Mouse (Mus musculus) forebrain, embryonic 15.5 days (tissue): ENCODE measurements around the gene Zfp710. TPM values are rescaled to one million over a fixed set of nuclear protein-coding genes. Genes with fewer than 3 reads are reported as not detected.

ENCODE experiments used
- ATAC-seq: fragments of 200-750 bp; cut with Nextera tagmentation; replicated peaks from 2 replicates; pipeline ENCODE4 v1.8.0; 2017; ENCODE audit warnings: mild to moderate bottlenecking, moderate TSS enrichment, moderate library complexity
- H3K27ac ChIP-seq: fragments of 300-500 bp; sonication (generic); replicated peaks from 2 replicates; pipeline ENCODE4 v1.5.1; 2015; ENCODE audit warnings: mild to moderate bottlenecking, inconsistent platforms
- H3K27me3 ChIP-seq: fragments of 300-500 bp; sonication (generic); 2 replicates; pipeline ENCODE4 v1.6.1; 2015; ENCODE audit warnings: inconsistent platforms
- H3K36me3 ChIP-seq: fragments of 300-500 bp; sonication (generic); 2 replicates; pipeline ENCODE4 v1.6.1; 2015; ENCODE audit warnings: mild to moderate bottlenecking, inconsistent platforms
- H3K4me1 ChIP-seq: fragments of 300-500 bp; sonication (generic); 2 replicates; pipeline ENCODE4 v1.6.1; 2015; ENCODE audit warnings: inconsistent platforms
- H3K4me2 ChIP-seq: fragments of 300-500 bp; sonication (generic); replicated peaks from 2 replicates; pipeline ENCODE4 v1.6.1; 2015; ENCODE audit warnings: mild to moderate bottlenecking, inconsistent platforms
- H3K4me3 ChIP-seq: fragments of 300-500 bp; sonication (generic); 2 replicates; pipeline ENCODE4 v1.5.1; 2015; ENCODE audit warnings: mild to moderate bottlenecking, inconsistent platforms
- H3K9ac ChIP-seq: fragments of 300-500 bp; sonication (generic); replicated peaks from 2 replicates; pipeline ENCODE4 v1.6.1; 2015; ENCODE audit warnings: mild to moderate bottlenecking, inconsistent platforms
- H3K9me3 ChIP-seq: fragments of 300-500 bp; sonication (generic); 2 replicates; pipeline ENCODE4 v1.6.1; 2016; ENCODE audit warnings: inconsistent platforms
- WGBS: fragments of 180-500 bp; shearing (Covaris S2); methylation state at CpG from one replicate; pipeline ENCODE4 v1.1.7; 2015; ENCODE audit warnings: mixed read lengths; 5-methylcytosine and 5-hydroxymethylcytosine counted together
- polyA plus RNA-seq: library from polyadenylated mRNA; unstranded; fragments of >200 nt; fragmentation: Nextera tagmentation; extraction: Ambion mirVana; gene quantifications from 2 replicates; pipeline ENCODE4 v1.2.1, GENCODE M21; 2015

Gene Zfp710
- polyA plus RNA-seq, 1 experiment from 2014 or later = 21.1 TPM

DNA sequence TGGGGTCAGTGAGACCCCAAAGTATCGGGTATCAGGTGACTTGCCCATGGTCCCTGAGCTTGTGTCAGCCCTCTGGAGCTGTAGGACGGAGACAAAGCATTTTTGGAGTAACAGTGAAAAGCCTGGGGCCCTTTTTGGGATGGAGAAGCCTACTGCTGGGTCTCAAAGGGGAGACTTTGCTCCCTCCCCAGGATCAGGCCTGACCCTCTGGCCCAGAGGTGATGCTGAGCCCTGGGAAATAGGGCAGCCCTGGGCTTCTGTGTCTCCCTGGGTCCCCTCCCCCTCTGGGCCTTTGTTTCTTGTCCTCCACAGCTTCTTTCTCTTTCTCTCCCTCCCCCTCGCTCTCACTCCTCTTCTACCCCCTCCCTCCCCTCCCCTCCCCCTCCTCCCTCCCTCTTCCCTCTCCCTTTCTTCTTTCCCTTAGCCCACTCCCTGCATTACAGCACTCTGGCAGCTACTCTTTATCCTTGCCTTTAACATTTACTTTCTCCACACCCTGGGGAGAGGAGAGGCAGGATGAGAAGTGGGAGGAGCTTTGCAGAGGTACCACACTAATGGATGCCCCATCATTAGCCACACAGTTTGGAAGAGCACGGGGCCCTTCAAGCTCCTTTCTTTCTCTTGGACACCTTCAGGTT is 51.5 kb downstream of the Zfp710 start:
- Histone ChIP-seq H3K9me3 (no peaks in the 10 kb centered on the region), H3K27me3 (no peaks in the 10 kb centered on the region), H3K27ac (peak overlapping the region; percentile 71), H3K9ac (peak overlapping the region; percentile 27; the same call in 1 of the 2 replicates), H3K4me1 (peaks cover 62% of the 10 kb centered on the region), H3K4me3 (no peak overlapping the region), H3K4me2 (no peak overlapping the region), H3K36me3 (no peaks in the 10 kb centered on the region)
- peak; percentile 18; the same call in 1 of the 2 replicates for ATAC-seq
- 2% methylated on average over 4 of the region's 4 CpGs for WGBS

DNA sequence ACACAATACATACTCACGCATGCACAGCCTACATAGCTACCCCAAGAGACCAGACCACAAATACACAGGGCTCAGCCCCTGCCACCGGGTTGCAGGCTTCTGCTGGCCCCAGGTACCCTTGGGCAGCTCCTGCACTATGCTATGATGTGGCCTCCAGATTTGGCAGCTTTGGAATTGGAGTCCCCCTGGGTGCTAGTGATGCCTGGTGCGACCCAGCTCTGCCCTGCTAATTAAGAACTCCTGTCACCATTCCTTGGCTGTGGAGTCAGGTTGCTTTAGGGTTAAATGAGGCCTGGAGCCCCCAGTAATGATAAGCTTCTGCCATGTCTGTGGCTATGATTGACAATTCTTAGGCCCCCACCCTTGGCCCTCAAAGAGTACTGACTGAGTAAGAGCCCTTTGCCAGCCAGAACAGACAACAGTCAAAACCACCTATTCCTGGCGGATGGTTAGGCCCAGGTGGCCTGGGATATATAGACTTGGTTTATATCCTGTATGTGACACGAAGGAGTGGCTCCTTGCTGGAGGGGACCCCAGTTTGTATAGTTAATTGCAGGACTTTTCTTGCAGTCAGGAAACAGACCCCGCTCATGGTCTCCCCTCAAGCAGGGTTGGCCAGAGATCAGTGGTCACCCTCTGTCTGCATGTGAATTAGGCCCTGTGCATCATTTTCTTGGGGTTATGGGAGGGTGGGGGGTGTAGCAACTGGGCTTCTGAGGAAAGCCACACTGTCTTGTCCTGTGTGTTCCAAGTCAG is 52.5 kb downstream of the Zfp710 start:
- Histone ChIP-seq H3K4me2 (no peak overlapping the region), H3K9me3 (no peaks in the 10 kb centered on the region), H3K27me3 (no peaks in the 10 kb centered on the region), H3K4me3 (no peak overlapping the region), H3K27ac (peak overlapping the region; percentile 5; the same call in 1 of the 2 replicates), H3K9ac (no peak overlapping the region), H3K4me1 (peaks cover 55% of the 10 kb centered on the region), H3K36me3 (peaks cover 4% of the 10 kb centered on the region)
- WGBS = 58% methylated on average over 6 of the region's 6 CpGs
- peak; percentile 20; the same call in 1 of the 2 replicates for ATAC-seq

DNA sequence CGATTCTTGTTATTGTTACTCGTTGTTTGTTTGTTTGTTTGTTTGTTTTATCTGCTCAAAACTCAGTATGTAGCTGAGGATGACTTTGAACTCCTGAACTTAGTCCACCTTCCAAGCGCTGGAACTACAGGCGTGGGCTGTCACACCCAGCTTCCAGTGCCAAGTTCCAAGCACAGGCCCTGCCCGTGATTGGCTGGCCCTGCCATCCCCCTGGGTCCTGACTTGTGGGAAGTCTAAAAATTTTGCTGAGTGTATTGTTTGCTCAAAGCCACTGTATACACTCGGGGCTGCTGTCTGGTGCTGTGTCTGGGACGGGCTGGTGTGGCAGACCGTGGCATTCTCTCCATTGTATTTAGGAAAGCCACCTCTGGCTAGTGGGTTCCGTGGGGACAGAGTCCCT is 53.2 kb downstream of the Zfp710 start:
- H3K4me3 ChIP-seq = no peak overlapping the region
- H3K9ac ChIP-seq = no peak overlapping the region
- no peaks in the 10 kb centered on the region for H3K9me3 ChIP-seq
- WGBS = 75% methylated on average over 9 of the region's 9 CpGs
- H3K4me1 ChIP-seq = peaks cover 49% of the 10 kb centered on the region
- H3K36me3 ChIP-seq = peaks cover 10% of the 10 kb centered on the region
- 0 out of 2 replicates have a peak overlapping the region, but pooled peaks have one; percentile 9 for H3K27ac ChIP-seq
- no peaks in the 10 kb centered on the region for H3K27me3 ChIP-seq
- no peak for ATAC-seq
- no peak overlapping the region for H3K4me2 ChIP-seq

DNA sequence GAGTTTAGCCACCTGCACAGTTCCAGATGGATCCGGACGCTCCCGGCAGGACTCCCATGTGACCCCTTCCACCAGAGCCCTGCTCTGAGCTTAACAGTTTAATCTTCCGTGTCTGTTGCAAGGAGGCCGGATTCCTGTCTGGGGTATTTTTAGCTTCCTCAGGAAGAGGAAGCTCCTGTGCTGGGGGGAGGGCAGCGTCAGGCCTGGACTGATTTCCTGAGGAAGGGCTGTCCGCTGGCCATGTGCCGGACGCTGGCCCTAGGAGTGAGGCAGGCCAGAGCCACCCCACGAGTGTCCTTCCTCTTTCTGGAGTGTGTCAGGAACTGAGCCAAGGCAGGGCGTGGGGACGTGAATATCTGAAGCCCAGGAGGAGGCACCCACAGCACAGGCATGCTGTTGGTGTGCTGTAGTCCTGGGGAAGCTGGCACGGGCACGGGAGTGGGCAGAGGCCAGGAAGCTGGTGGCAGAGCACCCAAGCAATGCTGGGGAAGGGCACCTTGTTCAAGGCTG is 54.2 kb downstream of the Zfp710 start:
- Histone ChIP-seq H3K27ac (no peak overlapping the region), H3K9ac (peak overlapping the region; percentile 8; the same call in 1 of the 2 replicates), H3K4me2 (no peak overlapping the region), H3K36me3 (peaks cover 16% of the 10 kb centered on the region), H3K4me1 (peaks cover 41% of the 10 kb centered on the region), H3K4me3 (no peak overlapping the region), H3K9me3 (no peaks in the 10 kb centered on the region), H3K27me3 (no peaks in the 10 kb centered on the region)
- WGBS = 57% methylated on average over 14 of the region's 14 CpGs
- no peak for ATAC-seq

DNA sequence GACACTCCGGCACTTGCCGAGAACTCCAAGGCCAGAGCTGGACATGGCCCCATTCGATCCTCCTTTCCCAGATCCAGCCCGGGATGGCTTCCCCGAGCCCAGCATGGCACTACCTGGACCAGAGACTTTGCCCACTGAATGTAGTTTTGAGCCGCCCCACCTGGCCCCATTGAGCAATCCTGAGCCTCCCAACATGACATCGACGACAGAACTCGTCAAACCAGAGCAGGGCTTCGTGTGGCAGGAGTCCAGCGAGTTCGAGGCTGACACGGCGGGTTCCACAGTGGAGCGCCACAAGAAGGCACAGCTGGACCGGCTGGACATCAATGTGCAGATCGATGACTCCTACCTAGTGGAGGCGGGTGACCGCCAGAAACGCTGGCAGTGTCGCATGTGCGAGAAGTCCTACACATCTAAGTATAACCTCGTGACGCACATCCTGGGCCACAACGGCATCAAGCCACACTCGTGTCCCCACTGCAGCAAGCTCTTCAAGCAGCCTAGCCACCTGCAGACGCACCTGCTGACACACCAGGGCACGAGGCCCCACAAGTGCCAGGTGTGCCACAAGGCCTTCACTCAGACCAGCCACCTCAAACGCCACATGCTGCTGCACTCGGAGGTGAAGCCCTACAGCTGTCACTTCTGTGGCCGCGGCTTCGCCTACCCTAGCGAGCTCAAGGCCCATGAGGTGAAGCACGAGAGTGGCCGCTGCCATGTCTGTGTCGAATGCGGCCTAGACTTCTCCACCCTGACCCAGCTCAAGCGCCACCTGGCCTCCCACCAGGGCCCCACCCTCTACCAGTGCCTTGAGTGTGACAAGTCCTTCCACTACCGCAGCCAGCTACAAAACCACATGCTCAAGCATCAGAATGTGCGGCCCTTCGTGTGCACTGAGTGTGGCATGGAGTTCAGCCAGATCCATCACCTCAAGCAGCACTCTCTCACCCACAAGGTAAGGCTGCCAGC is 57.3 kb downstream of the Zfp710 start:
- Histone ChIP-seq H3K4me3 (no peak overlapping the region), H3K4me1 (peaks cover 15% of the 10 kb centered on the region), H3K27ac (no peak overlapping the region), H3K9ac (no peak overlapping the region), H3K4me2 (no peak overlapping the region), H3K9me3 (no peaks in the 10 kb centered on the region), H3K36me3 (peaks cover 24% of the 10 kb centered on the region), H3K27me3 (no peaks in the 10 kb centered on the region)
- no peak for ATAC-seq
- WGBS = 94% methylated on average over 42 of the region's 42 CpGs

DNA sequence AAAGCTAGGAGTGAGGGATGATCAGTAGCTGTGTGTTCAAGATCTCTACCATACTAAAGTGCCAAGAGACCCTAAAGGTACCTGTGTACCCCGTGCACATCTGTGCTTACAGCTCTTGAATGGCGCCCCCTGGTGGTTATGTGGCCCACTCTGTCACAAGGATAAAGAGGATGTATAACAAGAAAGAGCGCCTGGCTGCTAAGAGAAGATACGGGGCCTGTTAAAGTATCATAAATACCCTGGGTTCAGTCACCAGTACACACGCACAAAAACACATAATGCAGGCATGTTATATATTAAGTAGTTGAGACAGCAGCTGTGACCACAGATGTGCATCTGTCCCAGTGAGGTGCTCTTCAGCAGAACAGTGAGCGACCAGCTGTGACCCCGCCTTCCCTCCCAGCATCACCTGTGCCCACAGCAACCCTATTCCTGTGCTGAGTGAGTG is 59.9 kb downstream of the Zfp710 start:
- no peak overlapping the region for H3K4me2 ChIP-seq
- no peak overlapping the region for H3K27ac ChIP-seq
- 56% methylated on average over 7 of the region's 7 CpGs for WGBS
- no peaks in the 10 kb centered on the region for H3K27me3 ChIP-seq
- ATAC-seq = peak; percentile 33; the same call in 1 of the 2 replicates
- no peak overlapping the region for H3K4me3 ChIP-seq
- peaks cover 46% of the 10 kb centered on the region for H3K36me3 ChIP-seq
- 0 out of 2 replicates have a peak, but pooled peaks cover 3% of the 10 kb centered on the region for H3K4me1 ChIP-seq
- H3K9ac ChIP-seq = no peak overlapping the region
- H3K9me3 ChIP-seq = no peaks in the 10 kb centered on the region

DNA sequence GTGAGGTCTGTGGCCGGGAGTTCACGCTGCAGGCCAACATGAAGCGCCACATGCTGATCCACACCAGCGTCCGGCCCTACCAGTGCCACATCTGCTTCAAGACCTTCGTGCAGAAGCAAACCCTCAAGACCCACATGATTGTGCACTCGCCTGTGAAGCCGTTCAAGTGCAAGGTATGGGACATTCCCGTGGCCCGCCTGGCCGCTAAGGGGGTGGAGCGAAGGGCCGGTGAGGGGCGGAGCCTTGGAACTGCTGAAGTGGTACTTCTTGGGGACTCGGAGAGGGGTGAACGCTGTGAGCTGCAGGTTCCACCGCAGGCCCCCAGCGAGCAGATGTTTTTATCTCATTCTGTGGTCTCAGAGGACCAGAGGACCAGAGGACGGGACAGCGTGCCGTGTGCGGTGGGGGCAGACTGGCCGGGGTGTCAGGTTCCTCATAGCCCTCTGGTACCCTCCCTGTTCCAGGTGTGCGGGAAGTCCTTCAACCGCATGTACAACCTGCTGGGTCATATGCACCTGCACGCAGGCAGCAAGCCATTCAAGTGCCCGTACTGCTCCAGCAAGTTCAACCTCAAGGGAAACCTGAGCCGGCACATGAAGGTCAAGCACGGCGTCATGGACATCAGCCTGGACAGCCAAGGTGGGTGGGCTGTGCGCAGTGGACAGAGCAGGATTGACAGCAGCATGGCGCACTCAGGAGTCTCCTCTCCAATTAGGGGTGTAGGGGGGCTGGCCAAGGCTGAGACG is 61.5 kb downstream of the Zfp710 start:
- WGBS = 87% methylated on average over 33 of the region's 33 CpGs
- H3K36me3 ChIP-seq = peaks cover 61% of the 10 kb centered on the region
- no peak overlapping the region for H3K4me3 ChIP-seq
- 0 out of 2 replicates have a peak, but pooled peaks cover 3% of the 10 kb centered on the region for H3K4me1 ChIP-seq
- H3K9me3 ChIP-seq = no peaks in the 10 kb centered on the region
- H3K27ac ChIP-seq = no peak overlapping the region
- no peak overlapping the region for H3K4me2 ChIP-seq
- no peak; the same call in 1 of the 2 replicates for ATAC-seq
- H3K27me3 ChIP-seq = no peaks in the 10 kb centered on the region
- no peak overlapping the region for H3K9ac ChIP-seq

DNA sequence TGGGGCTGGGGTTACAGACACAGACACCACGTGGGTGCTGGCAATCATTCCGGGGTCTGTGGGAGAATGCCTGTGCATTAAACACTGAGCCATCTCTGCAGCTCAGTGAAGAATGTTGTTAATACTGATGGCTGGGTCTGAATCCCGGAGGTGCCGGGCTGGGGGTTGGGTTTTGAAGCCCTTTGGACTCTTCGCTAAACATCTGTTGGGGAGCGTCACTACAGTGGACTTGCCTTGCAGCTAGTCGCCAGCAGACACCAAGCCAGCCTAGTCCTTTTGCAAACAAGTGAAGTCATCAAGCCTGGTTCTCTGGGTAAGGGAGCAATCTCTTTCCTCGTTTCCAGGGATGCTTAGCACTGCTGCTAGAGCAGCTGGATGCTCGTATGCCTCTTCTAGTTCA is 63.6 kb downstream of the Zfp710 start:
- ATAC-seq = no peak
- Histone ChIP-seq H3K27ac (no peak overlapping the region), H3K27me3 (no peaks in the 10 kb centered on the region), H3K4me3 (no peak overlapping the region), H3K36me3 (peaks cover 62% of the 10 kb centered on the region), H3K9ac (no peak overlapping the region), H3K4me2 (no peak overlapping the region), H3K9me3 (no peaks in the 10 kb centered on the region), H3K4me1 (peaks cover 14% of the 10 kb centered on the region)
- WGBS = 88% methylated on average over 9 of the region's 9 CpGs

DNA sequence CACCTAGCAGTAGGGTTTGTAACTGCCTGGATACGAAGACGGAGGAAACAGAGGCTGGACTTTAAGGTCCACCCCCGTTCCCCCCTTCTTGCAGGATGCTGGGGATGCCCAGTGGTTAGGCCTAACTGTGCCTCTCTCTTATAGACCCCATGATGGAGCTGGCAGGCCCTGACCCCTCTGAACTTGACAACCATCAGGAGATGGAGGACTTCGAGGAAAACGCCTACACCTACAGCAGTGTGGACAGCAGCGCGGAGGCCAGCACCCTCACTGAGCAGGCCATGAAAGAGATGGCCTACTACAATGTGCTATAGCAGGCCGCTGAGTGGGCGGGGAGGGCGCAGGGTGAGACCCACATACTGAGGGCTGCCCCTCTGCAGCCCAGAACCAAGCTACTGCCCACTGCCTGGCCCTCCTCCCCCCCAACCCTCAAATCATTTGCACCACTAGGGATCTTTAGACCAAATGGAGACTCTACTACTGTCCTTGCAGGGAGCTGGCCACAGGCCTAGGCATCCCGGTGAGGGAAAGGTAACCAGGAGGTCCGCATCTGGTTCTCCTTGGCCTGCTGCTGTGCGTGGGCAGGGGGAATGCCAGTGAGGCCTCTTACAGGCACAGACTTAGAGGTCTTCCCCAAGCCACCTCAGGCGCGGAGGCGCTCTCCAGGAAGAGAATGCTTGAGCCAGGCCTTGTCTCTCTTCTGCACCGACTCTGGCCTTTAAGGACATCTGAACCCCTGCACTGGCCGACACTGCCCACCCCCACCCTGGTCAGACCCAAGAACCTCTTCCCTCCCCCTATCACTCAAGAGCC is 65.8 kb downstream of the Zfp710 start:
- Histone ChIP-seq H3K36me3 (peaks cover 83% of the 10 kb centered on the region), H3K4me2 (no peak overlapping the region), H3K9me3 (no peaks in the 10 kb centered on the region), H3K4me3 (no peak overlapping the region), H3K27ac (no peak overlapping the region), H3K9ac (no peak overlapping the region), H3K4me1 (peaks cover 11% of the 10 kb centered on the region), H3K27me3 (no peaks in the 10 kb centered on the region)
- WGBS = 90% methylated on average over 18 of the region's 18 CpGs
- no peak for ATAC-seq

DNA sequence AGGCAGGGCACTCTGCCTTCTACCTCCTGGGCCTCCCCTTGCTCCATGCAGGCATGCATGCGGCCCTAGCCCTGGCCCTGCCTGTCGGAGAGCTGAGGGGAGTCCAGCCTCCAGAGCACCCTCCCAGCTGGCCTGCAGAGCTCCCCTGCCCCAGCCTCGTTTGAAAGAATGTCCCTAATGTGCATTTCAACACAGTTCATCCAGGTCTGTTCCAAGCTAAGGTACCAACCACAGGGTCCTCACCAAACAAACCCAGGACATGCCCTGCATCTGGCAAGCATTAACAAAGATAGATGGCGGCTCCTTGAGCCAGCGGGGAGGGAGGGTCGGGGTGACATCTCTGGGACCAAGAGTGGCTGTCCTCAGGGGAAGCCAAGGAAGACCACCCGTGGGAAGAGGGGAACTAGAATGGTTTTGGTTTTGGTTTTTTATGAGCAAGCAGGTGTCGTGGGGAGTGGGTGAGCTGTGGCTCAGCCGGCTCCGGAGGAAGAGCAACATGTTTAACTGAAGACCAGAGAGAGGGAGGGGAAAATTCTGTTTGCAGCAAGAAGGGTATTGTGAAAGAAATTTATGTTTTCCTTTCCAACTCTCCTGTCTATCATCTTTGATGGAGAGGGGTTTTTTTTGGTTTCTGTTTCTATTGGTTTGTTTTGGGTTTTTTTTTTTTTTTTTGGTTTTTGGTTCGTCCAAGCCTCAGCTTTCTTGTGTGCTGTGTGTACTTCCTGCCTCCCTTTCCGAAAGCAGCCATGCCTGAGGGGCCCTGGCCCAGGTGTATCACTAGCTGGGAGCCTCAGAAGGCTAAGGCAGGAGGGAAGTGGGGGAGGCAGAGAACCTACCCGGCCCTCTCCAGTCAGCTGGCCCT is 66.6 kb downstream of the Zfp710 start:
- peaks cover 11% of the 10 kb centered on the region for H3K4me1 ChIP-seq
- H3K9me3 ChIP-seq = no peaks in the 10 kb centered on the region
- no peaks in the 10 kb centered on the region for H3K27me3 ChIP-seq
- no peak overlapping the region for H3K4me2 ChIP-seq
- peaks cover 87% of the 10 kb centered on the region for H3K36me3 ChIP-seq
- no peak for ATAC-seq
- no peak overlapping the region for H3K27ac ChIP-seq
- WGBS = 77% methylated on average over 13 of the region's 13 CpGs
- no peak overlapping the region for H3K4me3 ChIP-seq
- no peak overlapping the region for H3K9ac ChIP-seq
